Mouse (Mus musculus) Patski (cell line): ENCODE data around the gene Bloc1s6. TPM values are rescaled to one million over a fixed set of nuclear protein-coding genes. Genes with fewer than 3 reads are reported as not detected.

ENCODE experiments used
- ATAC-seq: fragments of 100-300 bp; one replicate; pipeline ENCODE4 v1.8.0; 2021
- CTCF ChIA-PET: fragments of 350-600 bp; sonication (Branson Sonifier 250); formaldehyde crosslinking; loops from one replicate; lab custom pipeline; 2022; ENCODE audit warnings: inconsistent platforms; lab: Charles Lee
- POLR2A ChIA-PET: fragments of 350-600 bp; sonication (Branson Sonifier 250); formaldehyde crosslinking; loops from one replicate; lab custom pipeline; 2022; ENCODE audit warnings: antibody characterized with exemption, inconsistent platforms; lab: Charles Lee
- DNase-seq: peaks from one replicate; pipeline ENCODE4 v3.0.0-alpha.2; 2011; ENCODE audit warnings: low read depth, low spot score
- H3K27me3 ChIP-seq: fragments of 371-371 bp; one replicate; pipeline ENCODE4 v1.5.1; 2021
- CTCF ChIP-seq: fragments of 100-300 bp; IDR thresholded peaks from one replicate; pipeline ENCODE4 v1.5.1; 2021
- in situ Hi-C: fragments of 300-500 bp; cut with MboI; formaldehyde crosslinking; loops from 3 replicates; pipeline ENCODE4 v1.11.1; 2018; ENCODE audit warnings: low pct_unique_long_range_greater_than_20kb, mixed read lengths
- polyA plus RNA-seq: library from polyadenylated mRNA; unstranded; gene quantifications from one replicate; pipeline ENCODE4 v1.2.3, GENCODE M21; 2021

The Bloc1s6 gene
- polyA plus RNA-seq, 1 experiment from 2014 or later = 29.3 TPM

GRCm38 (mm10) chr2:122759791-122760190 lies 21.5 kb downstream of the Bloc1s6 start:
- in situ Hi-C loops = loop anchor here (5.0 to 10.0 kb wide), 2 partner anchors 125 to 377 kb away; partner anchors contain the start of gene AA467197
- no peak for TF ChIP-seq CTCF
- ATAC-seq (no peak), DNase-seq (no peak)
- ChIA-PET POLR2A (no interaction called here), CTCF (no interaction called here)
- no peaks in the 10 kb centered on the region for H3K27me3 ChIP-seq

DNA sequence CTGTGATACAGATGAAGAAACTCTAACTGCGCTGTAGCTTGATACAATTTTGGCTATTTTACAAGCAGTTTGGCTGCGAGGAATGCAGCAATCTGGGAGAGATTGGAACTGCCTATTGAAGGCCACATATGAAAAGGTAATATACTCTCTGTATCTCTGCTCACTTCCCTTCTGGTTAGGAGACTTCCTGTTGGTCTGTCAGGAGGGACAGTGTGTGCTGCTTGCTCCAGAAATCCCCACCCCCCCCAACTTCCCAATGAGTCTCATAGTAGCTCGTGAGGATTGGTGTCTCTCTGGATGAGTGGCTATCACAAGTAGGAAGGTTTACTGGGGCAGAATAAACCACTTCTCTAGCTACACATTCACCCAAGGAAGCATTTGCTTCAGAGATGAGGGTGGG lies 24.7 kb downstream of the Bloc1s6 start:
- H3K27me3 ChIP-seq = no peaks in the 10 kb centered on the region
- DNase-seq = no peak
- ATAC-seq = no peak
- in situ Hi-C loops = no loop called here
- POLR2A ChIA-PET = interaction anchor here (0.5 kb wide), 1 partner anchor 1715 kb away, joined by 5 read pairs; no protein-coding TSS in a partner anchor
- no peak for TF ChIP-seq CTCF
- CTCF ChIA-PET = interaction anchor here (1.0 kb wide), 1 partner anchor 9 kb away, joined by 3 read pairs; no protein-coding TSS in a partner anchor

- in situ Hi-C loops = no loop called here
- ChIA-PET POLR2A (no interaction called here), CTCF (no interaction called here)
- DNase-seq (no peak), ATAC-seq (no peak)
- H3K27me3 ChIP-seq = no peaks in the 10 kb centered on the region
- TF ChIP-seq CTCF = no peak
These were observed 26.2 kb downstream of the Bloc1s6 start for GRCm38 (mm10) chr2:122764526-122764925.

- DNase-seq (no peak), ATAC-seq (peak; percentile 96)
- no peaks in the 10 kb centered on the region for H3K27me3 ChIP-seq
- in situ Hi-C loops = no loop called here
- no peak for TF ChIP-seq CTCF
- ChIA-PET POLR2A (no interaction called here), CTCF (interaction anchor here (1.0 kb wide), 1 partner anchor 11 kb away, joined by 3 read pairs; no protein-coding TSS in a partner anchor)
These were observed 26.9 kb downstream of the Bloc1s6 start, which contains the start of gene Sqor for GRCm38 (mm10) chr2:122765071-122765793. Gene Sqor, plus strand, starts transcription at chr2:122765237.

- POLR2A ChIA-PET = no interaction called here
- TF ChIP-seq CTCF = no peak
- H3K27me3 ChIP-seq = no peaks in the 10 kb centered on the region
- ATAC-seq (peak; percentile 3), DNase-seq (no peak)
- in situ Hi-C loops = no loop called here
- CTCF ChIA-PET = interaction anchor here (1.0 kb wide), 1 partner anchor 11 kb away, joined by 3 read pairs; no protein-coding TSS in a partner anchor
These were observed 27.5 kb downstream of the Bloc1s6 start for GRCm38 (mm10) chr2:122765794-122766145.

- ChIA-PET POLR2A (no interaction called here), CTCF (no interaction called here)
- H3K27me3 ChIP-seq = no peaks in the 10 kb centered on the region
- DNase-seq (no peak), ATAC-seq (no peak)
- TF ChIP-seq CTCF = no peak
- in situ Hi-C loops = no loop called here
These were observed 32.7 kb downstream of the Bloc1s6 start for GRCm38 (mm10) chr2:122771002-122771401.

GRCm38 (mm10) chr2:122772899-122773298 lies 34.6 kb downstream of the Bloc1s6 start:
- in situ Hi-C loops = no loop called here
- POLR2A ChIA-PET = no interaction called here
- no peak for TF ChIP-seq CTCF

DNA sequence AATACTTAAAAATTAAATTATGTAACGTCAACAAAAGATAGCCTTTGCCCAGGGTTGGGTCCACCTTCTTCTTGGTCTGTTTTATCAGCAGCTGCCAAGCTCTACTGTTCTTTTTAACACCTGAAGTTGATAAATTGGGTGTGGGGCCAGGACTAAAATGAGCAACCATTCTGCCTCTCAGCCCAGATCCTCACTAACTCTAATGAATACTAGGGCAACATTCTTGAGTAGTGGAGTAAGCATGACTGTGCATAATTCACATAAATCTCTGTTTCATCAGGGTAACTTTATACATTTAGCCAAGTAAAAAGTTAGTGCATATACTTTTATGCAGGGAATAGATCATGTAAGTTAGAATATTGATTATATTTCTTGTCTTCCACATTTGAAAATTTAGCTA lies 37.2 kb downstream of the Bloc1s6 start:
- no peak for TF ChIP-seq CTCF
- H3K27me3 ChIP-seq = no peaks in the 10 kb centered on the region
- DNase-seq (no peak), ATAC-seq (no peak)
- ChIA-PET CTCF (interaction anchor here (0.8 to 1.2 kb wide), 2 partner anchors 17 to 118 kb away, joined by 3 read pairs; no protein-coding TSS in a partner anchor), POLR2A (no interaction called here)
- in situ Hi-C loops = no loop called here

More at GRCm38 (mm10) chr2:122772899-122773298, 34.6 kb downstream of the Bloc1s6 start:
- DNase-seq (no peak), ATAC-seq (no peak)
- CTCF ChIA-PET = interaction anchor here (1.1 kb wide), 1 partner anchor 15 kb away, joined by 4 read pairs; no protein-coding TSS in a partner anchor
- H3K27me3 ChIP-seq = no peaks in the 10 kb centered on the region

DNA sequence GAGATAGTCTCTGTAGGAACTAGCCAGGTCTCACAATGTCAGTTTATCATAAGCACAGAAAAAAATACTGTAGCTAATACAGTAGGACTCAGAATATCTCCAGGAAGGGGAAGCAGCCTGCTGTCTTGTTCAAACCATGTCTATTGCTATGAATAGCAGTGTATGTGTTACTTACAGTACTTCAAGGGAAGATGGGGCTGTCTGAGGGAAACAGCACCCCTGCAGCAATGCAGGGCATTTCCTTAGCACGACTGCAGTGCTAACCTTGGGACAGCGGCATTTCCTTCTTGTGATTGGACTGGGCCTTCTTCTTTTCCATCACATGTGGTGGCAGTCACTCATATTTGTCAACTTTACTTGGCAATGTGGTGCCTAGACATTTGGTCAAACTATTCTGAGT lies 38.5 kb downstream of the Bloc1s6 start:
- no peak for TF ChIP-seq CTCF
- POLR2A ChIA-PET = no interaction called here
- no peak for DNase-seq
- in situ Hi-C loops = no loop called here
- no peaks in the 10 kb centered on the region for H3K27me3 ChIP-seq
- no peak for ATAC-seq
- CTCF ChIA-PET = interaction anchor here (1.2 kb wide), 1 partner anchor 120 kb away, joined by 3 read pairs; no protein-coding TSS in a partner anchor

GRCm38 (mm10) chr2:122779967-122780366 lies 41.7 kb downstream of the Bloc1s6 start:
- no peaks in the 10 kb centered on the region for H3K27me3 ChIP-seq
- in situ Hi-C loops = no loop called here
- ChIA-PET POLR2A (interaction anchor here (1.5 kb wide), 1 partner anchor 32 kb away, joined by 5 read pairs; no protein-coding TSS in a partner anchor), CTCF (no interaction called here)
- TF ChIP-seq CTCF = no peak
- DNase-seq = no peak
- ATAC-seq = no peak

DNA sequence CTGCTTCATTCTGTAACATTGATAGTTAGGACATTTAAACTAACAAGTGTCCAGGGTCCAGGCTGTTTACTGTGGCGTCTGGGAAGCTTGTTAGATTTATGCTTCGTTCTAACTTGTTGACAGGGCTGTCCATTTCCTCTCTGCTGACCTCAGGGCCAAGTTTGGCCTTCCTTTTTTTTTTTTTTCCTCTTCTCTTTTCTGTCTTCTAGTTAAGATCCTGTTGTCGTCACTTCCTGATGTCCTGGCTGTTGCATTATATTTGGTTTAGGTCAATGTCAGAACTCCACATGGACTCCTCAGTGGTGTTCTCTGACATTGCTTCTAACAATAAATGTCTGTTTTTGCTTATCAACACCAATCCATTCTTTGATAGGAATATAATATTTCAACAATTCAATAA lies 42.1 kb downstream of the Bloc1s6 start:
- in situ Hi-C loops = no loop called here
- DNase-seq (no peak), ATAC-seq (no peak)
- ChIA-PET POLR2A (interaction anchor here (1.5 kb wide), 1 partner anchor 32 kb away, joined by 5 read pairs; no protein-coding TSS in a partner anchor), CTCF (no interaction called here)
- no peak for TF ChIP-seq CTCF
- H3K27me3 ChIP-seq = no peaks in the 10 kb centered on the region
